Mouse (Mus musculus) limb, embryonic 12.5 days (tissue): ENCODE measurements around the gene Gm20388. TPM values are rescaled to one million over a fixed set of nuclear protein-coding genes. Genes with fewer than 3 reads are reported as not detected.
"Not testable (repeated sequence)": the region's sequence is repeated elsewhere in the genome, so short reads cannot be mapped to it uniquely, and the experiment has no call there.

Experiments
- ATAC-seq: fragments of 200-750 bp; cut with Nextera tagmentation; 2 replicates; pipeline ENCODE4 v1.8.0; 2017; ENCODE audit warnings: low read depth, moderate TSS enrichment; ENCODE audit not compliant: insufficient number of reproducible peaks, insufficient read depth, low FRiP score, low TSS enrichment
- H3K27ac ChIP-seq: fragments of 300-500 bp; sonication (generic); 2 replicates; pipeline ENCODE4 v1.5.1; 2016; ENCODE audit warnings: mild to moderate bottlenecking, moderate library complexity
- H3K27me3 ChIP-seq: fragments of 300-500 bp; sonication (generic); 2 replicates; pipeline ENCODE4 v1.6.1; 2016; ENCODE audit warnings: mild to moderate bottlenecking, moderate library complexity
- H3K36me3 ChIP-seq: fragments of 300-500 bp; sonication (generic); 2 replicates; pipeline ENCODE4 v1.6.1; 2016; ENCODE audit warnings: mild to moderate bottlenecking, moderate library complexity
- H3K4me1 ChIP-seq: fragments of 300-500 bp; sonication (generic); replicated peaks from 2 replicates; pipeline ENCODE4 v1.6.1; 2016
- H3K4me2 ChIP-seq: fragments of 300-500 bp; sonication (generic); 2 replicates; pipeline ENCODE4 v1.6.1; 2016; ENCODE audit warnings: mild to moderate bottlenecking, moderate library complexity
- H3K4me3 ChIP-seq: fragments of 300-500 bp; sonication (generic); replicated peaks from 2 replicates; pipeline ENCODE4 v1.5.1; 2016; ENCODE audit warnings: mild to moderate bottlenecking
- H3K9ac ChIP-seq: fragments of 300-500 bp; sonication (generic); replicated peaks from 2 replicates; pipeline ENCODE4 v1.6.1; 2016; ENCODE audit warnings: mild to moderate bottlenecking, moderate library complexity
- H3K9me3 ChIP-seq: fragments of 300-500 bp; sonication (generic); 2 replicates; pipeline ENCODE4 v1.6.1; 2016; ENCODE audit warnings: mild to moderate bottlenecking, moderate library complexity
- WGBS: fragments of 180-500 bp; shearing (Covaris S2); methylation state at CpG from one replicate; pipeline ENCODE4 v1.1.7; 2016; 5-methylcytosine and 5-hydroxymethylcytosine counted together
- polyA plus RNA-seq: library from polyadenylated mRNA; unstranded; fragments of >200 nt; fragmentation: Nextera tagmentation; extraction: Ambion mirVana; gene quantifications from 2 replicates; pipeline ENCODE4 v1.2.1, GENCODE M21; 2016

The Gm20388 gene
- polyA plus RNA-seq, 1 experiment from 2014 or later: not detected

- no peaks in the 10 kb centered on the region for H3K36me3 ChIP-seq
- H3K9ac ChIP-seq: peak overlapping the region; percentile 51; the same call in 1 of the 2 replicates
- no peak overlapping the region for H3K27ac ChIP-seq
Observed at GRCm38 (mm10) chr8:121128531-121129264, 1218.1 kb downstream of the Gm20388 start.

GRCm38 (mm10) chr8:121129265-121129940 is 1218.8 kb downstream of the Gm20388 start:
- peaks cover 47% of the 10 kb centered on the region for H3K4me1 ChIP-seq
- peak overlapping the region; percentile 48; the same call in 1 of the 2 replicates for H3K4me2 ChIP-seq
- H3K27me3 ChIP-seq: peaks cover 93% of the 10 kb centered on the region
- no peak overlapping the region for H3K9ac ChIP-seq
- H3K4me3 ChIP-seq: no peak overlapping the region
- no peak overlapping the region for H3K27ac ChIP-seq
- H3K36me3 ChIP-seq: no peaks in the 10 kb centered on the region
- WGBS: 19% methylated on average over 16 of the region's 16 CpGs
- no peak for ATAC-seq
- no peaks in the 10 kb centered on the region for H3K9me3 ChIP-seq

More at GRCm38 (mm10) chr8:121128531-121129264, 1218.1 kb downstream of the Gm20388 start:
- 3% methylated on average over 55 of the region's 55 CpGs for WGBS
- Histone ChIP-seq H3K4me1 (peaks cover 47% of the 10 kb centered on the region), H3K27me3 (peaks cover 93% of the 10 kb centered on the region), H3K4me3 (peak overlapping the region; percentile 30), H3K9me3 (no peaks in the 10 kb centered on the region), H3K4me2 (peak overlapping the region; percentile 48)
- ATAC-seq: no peak

GRCm38 (mm10) chr8:121130522-121130921 is 1219.9 kb downstream of the Gm20388 start:
- H3K4me3 ChIP-seq: no peak overlapping the region
- no peak overlapping the region for H3K9ac ChIP-seq
- ATAC-seq: no peak
- no peak overlapping the region for H3K27ac ChIP-seq
- H3K36me3 ChIP-seq: no peaks in the 10 kb centered on the region
- peaks cover 37% of the 10 kb centered on the region for H3K4me1 ChIP-seq
- 37% methylated on average over 5 of the region's 5 CpGs for WGBS
- peaks cover 83% of the 10 kb centered on the region for H3K27me3 ChIP-seq
- no peaks in the 10 kb centered on the region for H3K9me3 ChIP-seq
- H3K4me2 ChIP-seq: no peak overlapping the region

- ATAC-seq: no peak
- Histone ChIP-seq H3K27me3 (peaks cover 62% of the 10 kb centered on the region), H3K9me3 (peaks cover 7% of the 10 kb centered on the region), H3K4me3 (no peak overlapping the region), H3K9ac (no peak overlapping the region), H3K4me2 (no peak overlapping the region), H3K27ac (no peak overlapping the region), H3K4me1 (peaks cover 12% of the 10 kb centered on the region), H3K36me3 (no peaks in the 10 kb centered on the region)
- WGBS: 54% methylated on average over 5 of the region's 5 CpGs
Observed at GRCm38 (mm10) chr8:121132961-121133513, 1222.4 kb downstream of the Gm20388 start.

- H3K9me3 ChIP-seq: peaks cover 13% of the 10 kb centered on the region
- WGBS: 91% methylated on average over 10 of the region's 10 CpGs
- peaks cover 53% of the 10 kb centered on the region for H3K27me3 ChIP-seq
Observed at GRCm38 (mm10) chr8:121134102-121134501, 1223.5 kb downstream of the Gm20388 start.

GRCm38 (mm10) chr8:121134512-121134911 is 1223.9 kb downstream of the Gm20388 start:
- peaks cover 13% of the 10 kb centered on the region for H3K9me3 ChIP-seq
- H3K27me3 ChIP-seq: peaks cover 53% of the 10 kb centered on the region
- WGBS: 87% methylated on average over 11 of the region's 11 CpGs
- H3K9ac ChIP-seq: no peak overlapping the region
- no peak overlapping the region for H3K27ac ChIP-seq
- no peak overlapping the region for H3K4me3 ChIP-seq
- H3K4me2 ChIP-seq: no peak overlapping the region
- no peaks in the 10 kb centered on the region for H3K4me1 ChIP-seq
- ATAC-seq: no peak
- no peaks in the 10 kb centered on the region for H3K36me3 ChIP-seq

More at GRCm38 (mm10) chr8:121134102-121134501, 1223.5 kb downstream of the Gm20388 start:
- Histone ChIP-seq H3K4me3 (no peak overlapping the region), H3K4me2 (no peak overlapping the region), H3K9ac (no peak overlapping the region), H3K36me3 (no peaks in the 10 kb centered on the region), H3K27ac (no peak overlapping the region), H3K4me1 (peaks cover 2% of the 10 kb centered on the region; the same call in 1 of the 2 replicates)
- ATAC-seq: no peak

GRCm38 (mm10) chr8:121136856-121137255 is 1226.2 kb downstream of the Gm20388 start:
- H3K4me1 ChIP-seq: no peaks in the 10 kb centered on the region; the same call in 1 of the 2 replicates
- H3K4me3 ChIP-seq: no peak overlapping the region
- no peak overlapping the region for H3K9ac ChIP-seq
- H3K4me2 ChIP-seq: no peak overlapping the region
- no peak for ATAC-seq
- no peaks in the 10 kb centered on the region for H3K36me3 ChIP-seq
- peaks cover 13% of the 10 kb centered on the region for H3K9me3 ChIP-seq
- peaks cover 37% of the 10 kb centered on the region for H3K27me3 ChIP-seq
- H3K27ac ChIP-seq: no peak overlapping the region
- 93% methylated on average over 6 of the region's 6 CpGs for WGBS

GRCm38 (mm10) chr8:121145457-121146134 is 1235.0 kb downstream of the Gm20388 start:
- not testable (repeated sequence) for H3K9me3 ChIP-seq, H3K27ac ChIP-seq, H3K4me3 ChIP-seq, ATAC-seq, H3K4me2 ChIP-seq, H3K9ac ChIP-seq, H3K36me3 ChIP-seq
- 81% methylated on average over 4 of the region's 6 CpGs for WGBS
- Histone ChIP-seq H3K4me1 (peaks cover 20% of the 10 kb centered on the region), H3K27me3 (peaks cover 43% of the 10 kb centered on the region)

- no peaks in the 10 kb centered on the region for H3K9me3 ChIP-seq
- no peak for ATAC-seq
- peak overlapping the region; percentile 37 for H3K4me2 ChIP-seq
- no peaks in the 10 kb centered on the region for H3K36me3 ChIP-seq
- 2% methylated on average over 8 of the region's 8 CpGs for WGBS
- H3K27me3 ChIP-seq: peaks cover 23% of the 10 kb centered on the region
- peak overlapping the region; percentile 35; the same call in 1 of the 2 replicates for H3K27ac ChIP-seq
- no peak overlapping the region for H3K4me3 ChIP-seq
- peaks cover 19% of the 10 kb centered on the region for H3K4me1 ChIP-seq
- H3K9ac ChIP-seq: no peak overlapping the region
Observed at GRCm38 (mm10) chr8:121148573-121149083, 1238.0 kb downstream of the Gm20388 start.

- Histone ChIP-seq H3K9me3 (no peaks in the 10 kb centered on the region), H3K36me3 (no peaks in the 10 kb centered on the region), H3K4me2 (no peak overlapping the region)
Observed at GRCm38 (mm10) chr8:121152394-121152793, 1241.8 kb downstream of the Gm20388 start.

More at GRCm38 (mm10) chr8:121152394-121152793, 1241.8 kb downstream of the Gm20388 start:
- no peak overlapping the region for H3K4me3 ChIP-seq
- H3K4me1 ChIP-seq: peaks cover 17% of the 10 kb centered on the region
- H3K27ac ChIP-seq: no peak overlapping the region
- 63% methylated on average over 12 of the region's 12 CpGs for WGBS
- ATAC-seq: no peak
- no peak overlapping the region for H3K9ac ChIP-seq
- peaks cover 21% of the 10 kb centered on the region for H3K27me3 ChIP-seq
